Mouse (Mus musculus) pancreas, adult 10 weeks (tissue): Measurements from ENCODE around the gene 2810459M11Rik. TPM values are rescaled to one million over a fixed set of nuclear protein-coding genes. Genes with fewer than 3 reads are reported as not detected.

Experiments used
- polyA plus RNA-seq: library from polyadenylated mRNA; stranded (reverse); fragments of 350-450 nt; fragmentation: Illumina TruSeq; extraction: RNeasy Lipid Tissue Mini Kit (QIAGEN cat#74804); gene quantifications from one replicate; pipeline ENCODE4 v1.2.3, GENCODE M21; 2015; ENCODE audit warnings: low read depth, low replicate concordance; ENCODE audit not compliant: insufficient read depth

The 2810459M11Rik gene
- not detected for polyA plus RNA-seq

GRCm38 (mm10) chr1:86045848-86046805 is at the start of gene 2810459M11Rik:
2810459M11Rik (plus strand) TSS chr1:86045863.

GRCm38 (mm10) chr1:86016516-86016915 is 29.1 kb upstream of the 2810459M11Rik start, which contains the start of gene Spata3:
Spata3 (plus strand) TSS chr1:86016816.

DNA sequence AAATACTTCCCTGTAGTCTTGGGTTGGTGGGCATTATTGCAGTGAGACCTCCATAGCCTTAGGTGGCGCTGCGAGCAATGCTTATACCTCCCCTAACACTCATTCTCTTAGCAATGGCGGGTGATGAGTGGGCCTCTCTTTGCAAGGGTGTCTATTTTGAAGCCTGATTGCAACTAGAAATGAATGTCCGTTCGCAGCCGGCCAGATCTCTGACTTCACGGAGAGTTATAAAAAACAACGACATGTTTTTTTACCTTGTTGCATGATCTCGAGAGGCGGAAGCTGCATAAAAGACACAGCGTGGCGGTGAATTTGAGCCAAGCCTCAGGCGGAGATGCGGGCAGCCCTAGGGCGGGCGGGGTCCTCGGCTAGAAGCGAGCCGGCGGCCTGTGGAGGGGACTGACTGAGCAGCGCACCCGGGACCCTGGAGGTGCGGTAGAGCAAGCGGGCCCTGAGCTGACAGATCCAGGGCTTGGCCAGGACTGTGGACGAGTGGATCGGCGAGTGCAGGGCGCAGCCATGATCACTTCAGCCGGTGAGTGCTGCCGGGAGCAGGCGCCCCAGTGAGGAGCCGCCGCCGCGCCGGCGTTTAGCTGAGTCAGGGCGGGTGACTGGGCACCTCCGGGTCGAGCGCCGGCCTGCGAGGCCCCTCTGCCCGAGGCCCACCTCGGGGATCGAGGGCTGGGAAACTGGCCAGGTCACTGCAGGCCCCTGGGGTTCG is 18.8 kb downstream of the 2810459M11Rik start, which contains the start of gene Psmd1:
Gene Psmd1, plus strand, starts transcription at position 117 of the 721 bp plus-strand sequence.

Other genes starting within 250 kb of the 2810459M11Rik start
- gene Itm2c, start 151.6 kb upstream of the 2810459M11Rik start, polyA plus RNA-seq, result 28.4 TPM
- not detected for gene 4933407L21Rik, start 117.4 kb upstream of the 2810459M11Rik start, polyA plus RNA-seq
- not detected for gene Gpr55, start 84.9 kb upstream of the 2810459M11Rik start, polyA plus RNA-seq
- not detected for gene Spata3, start 29.0 kb upstream of the 2810459M11Rik start, polyA plus RNA-seq
- 11.6 TPM for gene Psmd1, start 18.5 kb downstream of the 2810459M11Rik start, polyA plus RNA-seq
- not detected for gene Htr2b, start 66.1 kb downstream of the 2810459M11Rik start, polyA plus RNA-seq
- gene Gm21972, start 87.8 kb downstream of the 2810459M11Rik start, polyA plus RNA-seq, result 2.1 TPM
- gene Armc9, start 108.9 kb downstream of the 2810459M11Rik start, polyA plus RNA-seq, result 2.6 TPM